In genomic region chr7:114020704-114021093, GRCm38 (mm10) we compare ENCODE assay signal across 8 mouse cellular contexts.
DNase-seq lines count a peak whose midpoint lies in the region; ATAC-seq and TF ChIP-seq lines count a peak whose summit lies in the region.

No protein-coding gene starts in this region.

- H3K36me3 ChIP-seq in embryonic facial prominence, embryonic 15.5 days, result no peaks in the 10 kb centered on the region
- H3K36me3 ChIP-seq in heart, embryonic 10.5 days, result peaks cover 8% of the 10 kb centered on the region; the same call in 1 of the 2 replicates
- no peaks in the 10 kb centered on the region for H3K36me3 ChIP-seq in kidney, embryonic 15.5 days

- ATAC-seq in embryonic facial prominence, embryonic 15.5 days (ENCODE audit: insufficient number of reproducible peaks, low FRiP score, low TSS enrichment, low read depth), result no peak; the same call in 1 of the 2 replicates
- peak; percentile 72 for ATAC-seq in kidney, embryonic 15.5 days (replicated peaks; ENCODE audit: low FRiP score)
- 0 out of 2 replicates have a peak, but pooled peaks have one; percentile 46 for ATAC-seq in monocyte, adult 5-6 weeks (replicated peaks; ENCODE audit: insufficient number of reproducible peaks, low FRiP score, low TSS enrichment, poor library complexity, severe bottlenecking)

- H3K4me2 ChIP-seq in embryonic facial prominence, embryonic 15.5 days (replicated peaks), result peak overlapping the region; percentile 62
- H3K4me2 ChIP-seq in kidney, embryonic 15.5 days, result peak overlapping the region; percentile 76

- H3K4me3 ChIP-seq in bone marrow macrophage, adult 2 months (ENCODE audit: insufficient read depth, low read length), result peak overlapping the region; percentile 89
- peak overlapping the region; percentile 51 for H3K4me3 ChIP-seq in embryonic facial prominence, embryonic 15.5 days (replicated peaks)
- peak overlapping the region; percentile 61 for H3K4me3 ChIP-seq in heart, embryonic 10.5 days
- H3K4me3 ChIP-seq in kidney, embryonic 15.5 days (replicated peaks), result peak overlapping the region; percentile 51

- H3K27me3 ChIP-seq in embryonic facial prominence, embryonic 15.5 days, result no peaks in the 10 kb centered on the region
- H3K27me3 ChIP-seq in heart, embryonic 10.5 days (ENCODE audit: insufficient read depth, poor library complexity, severe bottlenecking), result no peaks in the 10 kb centered on the region
- no peaks in the 10 kb centered on the region for H3K27me3 ChIP-seq in kidney, embryonic 15.5 days

- H3K9ac ChIP-seq in embryonic facial prominence, embryonic 15.5 days, result 0 out of 2 replicates have a peak overlapping the region, but pooled peaks have one; percentile 12
- H3K9ac ChIP-seq in kidney, embryonic 15.5 days, result peak overlapping the region; percentile 42

- H3K27ac ChIP-seq in bone marrow macrophage, adult 2 months (ENCODE audit: insufficient read depth, low read depth, low read length), result no peak overlapping the region
- H3K27ac ChIP-seq in embryonic facial prominence, embryonic 15.5 days (replicated peaks), result 0 out of 2 replicates have a peak overlapping the region, but pooled peaks have one; percentile 34
- peak overlapping the region; percentile 69; the same call in 1 of the 2 replicates for H3K27ac ChIP-seq in heart, embryonic 10.5 days
- no peak overlapping the region for H3K27ac ChIP-seq in kidney, embryonic 15.5 days

- TF ChIP-seq POLR2A in bone marrow macrophage, adult 2 months (IDR thresholded peaks at IDR 0.05; ENCODE audit: borderline replicate concordance, low read depth, low read length), result no peak

- DNase-seq in A20 (ENCODE audit: low read depth, low spot score) (peak; percentile 81), liver (peak; percentile 70)
- peak; percentile 79 for DNase-seq in heart, embryonic 10.5 days (ENCODE audit: low spot score)
- peak; percentile 49 to 66 for DNase-seq in spleen, postnatal 36 days (ENCODE audit: low spot score in 2 of 2)

- WGBS in embryonic facial prominence, embryonic 15.5 days, result 3% methylated on average over 11 of the region's 11 CpGs
- 2% methylated on average over 11 of the region's 11 CpGs for whole genome bisulfite sequencing in heart, embryonic 10.5 days
- WGBS in kidney, embryonic 15.5 days, result 3% methylated on average over 11 of the region's 11 CpGs

- no peaks in the 10 kb centered on the region for H3K9me3 ChIP-seq in embryonic facial prominence, embryonic 15.5 days (replicated peaks)
- no peaks in the 10 kb centered on the region for H3K9me3 ChIP-seq in heart, embryonic 10.5 days
- H3K9me3 ChIP-seq in kidney, embryonic 15.5 days (replicated peaks), result no peaks in the 10 kb centered on the region

- peak; percentile 96 for TF ChIP-seq CTCF in bone marrow macrophage, adult 2 months (IDR thresholded peaks at IDR 0.05; ENCODE audit: low read depth, low read length)

- H3K4me1 ChIP-seq in bone marrow macrophage, adult 2 months (ENCODE audit: control insufficient read depth, insufficient read depth, low read length), result peaks cover 9% of the 10 kb centered on the region
- no peaks in the 10 kb centered on the region for H3K4me1 ChIP-seq in embryonic facial prominence, embryonic 15.5 days
- H3K4me1 ChIP-seq in heart, embryonic 10.5 days, result peaks cover 4% of the 10 kb centered on the region; the same call in 1 of the 2 replicates
- H3K4me1 ChIP-seq in kidney, embryonic 15.5 days, result no peaks in the 10 kb centered on the region

Comparison
In these comparisons a context has a peak if more than half of its experiments do, and no peak if none do; other contexts are left out.
1. H3K27ac ChIP-seq: peak in embryonic facial prominence, embryonic 15.5 days (single experiment) and heart, embryonic 10.5 days (single experiment); none in bone marrow macrophage, adult 2 months (single experiment) and kidney, embryonic 15.5 days (single experiment).
2. Peak in every context shown above with its lines, with median percentiles within 50 percentile points of each other: DNase-seq and H3K4me3 ChIP-seq.